Mouse (Mus musculus) ZHBTc4 (cell line): Measurements from ENCODE around the gene Zfp568.

ENCODE experiments used
- DNase-seq: peaks from one replicate; pipeline ENCODE4 v3.0.0-alpha.2; 2011; ENCODE audit warnings: low read depth, low spot score

The Zfp568 gene

DNA sequence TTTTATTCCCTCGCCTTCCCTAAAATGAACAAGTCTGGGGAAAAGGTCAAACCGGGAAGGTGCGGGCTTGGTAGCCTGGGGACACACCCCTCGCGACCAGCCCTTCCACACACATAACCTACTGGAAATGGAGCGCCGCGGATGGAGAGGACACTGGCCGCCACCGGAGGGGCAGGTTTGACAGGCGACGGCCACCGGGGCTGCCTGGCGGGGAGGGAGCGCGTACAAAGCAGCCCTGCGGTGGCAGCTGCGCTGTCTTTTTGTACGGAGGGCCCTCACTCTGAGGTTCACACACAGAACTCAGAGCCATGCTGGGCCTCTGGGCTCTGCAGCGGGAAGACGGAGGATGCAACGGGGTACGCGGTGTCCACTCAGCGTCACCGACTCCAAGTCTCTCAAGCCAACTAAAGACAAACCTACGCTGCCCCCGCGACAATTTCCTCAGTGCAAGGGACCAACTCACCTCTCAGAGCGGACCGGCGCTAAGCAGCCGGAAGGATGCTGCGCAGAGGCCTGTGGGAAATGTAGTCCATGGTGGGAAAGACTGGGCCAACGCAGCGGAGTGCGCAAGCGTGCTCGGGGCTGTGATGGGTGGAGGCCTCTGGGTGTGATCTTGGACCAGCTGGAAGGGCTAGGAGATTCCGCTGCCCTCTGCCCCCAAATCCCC lies 67.3 kb downstream of the Zfp568 start, which contains the start of gene Zfp14:
Gene Zfp14 (minus strand): TSS at position 499 of the 667 bp plus-strand sequence.
- peak; percentile 92 for DNase-seq

GRCm38 (mm10) chr7:30053591-30053990 lies 69.8 kb downstream of the Zfp568 start:
- DNase-seq: no peak

GRCm38 (mm10) chr7:30060341-30060740 lies 76.6 kb downstream of the Zfp568 start:
- DNase-seq: no peak

GRCm38 (mm10) chr7:30062478-30062877 lies 78.7 kb downstream of the Zfp568 start:
- peak; percentile 81 for DNase-seq

DNA sequence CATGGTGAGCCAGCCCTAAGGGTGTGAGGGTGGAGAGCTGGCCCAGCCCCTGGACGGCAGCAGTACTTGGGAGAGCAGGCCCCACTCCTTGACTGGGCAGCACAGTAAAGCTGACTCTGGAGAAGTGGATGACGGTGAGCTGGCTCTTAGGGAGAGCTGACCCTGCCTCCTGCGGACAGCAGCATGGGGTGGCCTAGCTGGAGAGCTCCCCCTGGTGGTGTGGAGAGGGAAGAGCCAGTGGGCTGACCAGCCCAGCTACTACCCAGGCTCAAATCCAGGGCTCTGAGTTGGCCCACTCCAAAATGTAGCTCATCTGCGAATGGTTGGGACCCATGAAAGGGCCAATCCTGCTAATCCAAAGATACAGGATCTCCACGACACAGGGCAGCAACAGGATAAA lies 80.9 kb downstream of the Zfp568 start:
- DNase-seq: no peak

GRCm38 (mm10) chr7:30072146-30073028 lies 88.6 kb downstream of the Zfp568 start, which contains the start of gene Zfp82:
Gene Zfp82 (minus strand): TSS chr7:30072900.
- DNase-seq: peak; percentile 97
